Mouse (Mus musculus) CD4-positive, CD25-positive, alpha-beta regulatory T cell, adult 2 months (primary cell): ENCODE measurements around the gene Srebf1.

Experiments
- DNase-seq: peaks from one replicate; pipeline ENCODE4 v3.0.0-alpha.2; 2012; ENCODE audit warnings: low read depth, low spot score

The Srebf1 gene

DNA sequence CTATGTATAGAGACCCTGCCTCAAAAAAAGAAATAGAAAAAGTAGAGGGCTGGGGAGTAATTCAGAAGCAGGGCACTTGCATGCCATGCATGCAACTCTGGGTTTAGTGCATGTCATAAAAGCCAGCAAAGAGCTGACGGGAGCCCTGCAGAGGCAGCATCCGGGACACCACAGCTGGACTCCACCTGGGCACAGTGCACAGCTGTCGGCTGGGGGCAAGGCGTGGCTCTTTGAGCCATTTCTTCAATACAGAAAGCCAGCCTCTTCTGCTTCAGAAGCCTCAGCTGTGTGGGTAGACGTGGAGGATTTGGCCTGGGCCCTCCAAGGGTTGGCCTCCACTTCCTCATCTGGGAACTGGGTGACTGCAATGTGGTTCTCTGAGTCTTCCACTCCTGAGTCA is 13.0 kb upstream of the Srebf1 start:
- DNase-seq: no peak

GRCm38 (mm10) chr11:60233235-60233634 is 10.9 kb upstream of the Srebf1 start:
- DNase-seq: no peak

- peak; percentile 31 for DNase-seq
Observed at GRCm38 (mm10) chr11:60232441-60233058, 10.2 kb upstream of the Srebf1 start.

DNA sequence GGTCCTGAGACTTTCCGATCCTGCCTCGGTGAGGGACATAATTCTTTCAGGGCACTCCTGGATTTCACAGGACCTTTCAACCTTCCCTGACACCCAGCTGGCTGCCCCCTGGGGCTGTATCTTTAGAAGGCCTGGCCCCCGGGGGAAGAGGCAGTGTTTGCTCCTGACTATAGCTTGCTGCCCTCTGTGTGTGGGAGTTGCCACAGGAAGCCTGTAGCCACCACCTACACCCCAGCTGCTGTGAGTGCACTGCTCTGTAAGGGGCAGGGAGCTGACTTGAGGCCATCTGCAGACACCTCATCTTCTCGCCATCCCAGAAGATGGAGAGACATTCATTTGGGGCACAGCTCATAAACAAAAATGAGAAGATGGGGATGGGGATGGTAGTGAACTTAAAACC is 9.6 kb upstream of the Srebf1 start:
- peak; percentile 49 for DNase-seq

GRCm38 (mm10) chr11:60231326-60231725 is 8.9 kb upstream of the Srebf1 start:
- no peak for DNase-seq

DNA sequence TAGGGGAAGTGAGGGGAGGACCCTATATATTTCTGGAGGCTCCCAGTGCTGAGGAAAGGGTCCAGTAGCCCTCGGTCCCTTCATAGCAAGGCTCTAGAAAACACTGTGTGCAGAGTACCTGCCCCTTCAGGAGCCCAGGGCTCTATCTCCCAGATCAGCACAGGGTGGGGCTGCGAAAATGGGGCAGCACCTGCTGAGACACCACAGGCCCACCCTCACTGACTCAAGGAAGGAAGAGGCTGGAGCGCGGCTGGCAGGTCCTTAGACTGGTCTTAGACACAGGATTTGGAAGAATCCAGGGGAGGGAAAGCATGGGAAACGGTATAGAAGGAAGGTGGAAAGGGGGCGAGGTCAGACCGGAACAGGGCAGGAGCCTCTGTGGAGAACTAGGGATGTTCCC is 8.1 kb upstream of the Srebf1 start:
- DNase-seq: no peak

GRCm38 (mm10) chr11:60229821-60230220 is 7.4 kb upstream of the Srebf1 start:
- no peak for DNase-seq

- no peak for DNase-seq
Observed at GRCm38 (mm10) chr11:60228525-60228924, 6.1 kb upstream of the Srebf1 start.

GRCm38 (mm10) chr11:60225874-60226273 is 3.5 kb upstream of the Srebf1 start:
- DNase-seq: no peak

DNA sequence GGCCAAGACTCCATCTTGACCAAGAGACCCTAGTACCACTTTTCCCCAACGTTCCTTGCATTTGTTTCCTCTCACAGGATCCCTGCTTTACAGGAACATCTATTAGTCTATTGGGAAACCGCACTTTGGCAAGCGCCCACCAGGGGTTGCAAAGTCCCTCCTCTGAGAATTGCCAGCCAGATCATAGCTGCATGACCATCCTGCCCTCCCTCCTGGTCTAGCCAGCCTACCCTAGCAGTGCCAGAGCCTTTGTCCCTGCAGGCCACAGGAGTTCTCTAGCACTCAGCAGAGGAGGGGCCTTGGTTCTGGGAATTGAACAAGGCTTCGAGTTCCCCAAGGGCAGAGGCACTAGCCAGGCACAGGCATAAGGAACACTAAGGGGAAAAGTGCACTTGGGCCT is 2.3 kb upstream of the Srebf1 start:
- no peak for DNase-seq

GRCm38 (mm10) chr11:60222085-60222468 is 304 bp downstream of the Srebf1 start:
- no peak for DNase-seq

GRCm38 (mm10) chr11:60221425-60221824 is 956 bp downstream of the Srebf1 start:
- DNase-seq: no peak

GRCm38 (mm10) chr11:60220291-60220804 is 2.0 kb downstream of the Srebf1 start:
- DNase-seq: peak; percentile 95

- DNase-seq: peak; percentile 64
Observed at GRCm38 (mm10) chr11:60219609-60220008, 2.8 kb downstream of the Srebf1 start.

- DNase-seq: no peak
Observed at GRCm38 (mm10) chr11:60217467-60217866, 4.9 kb downstream of the Srebf1 start.

DNA sequence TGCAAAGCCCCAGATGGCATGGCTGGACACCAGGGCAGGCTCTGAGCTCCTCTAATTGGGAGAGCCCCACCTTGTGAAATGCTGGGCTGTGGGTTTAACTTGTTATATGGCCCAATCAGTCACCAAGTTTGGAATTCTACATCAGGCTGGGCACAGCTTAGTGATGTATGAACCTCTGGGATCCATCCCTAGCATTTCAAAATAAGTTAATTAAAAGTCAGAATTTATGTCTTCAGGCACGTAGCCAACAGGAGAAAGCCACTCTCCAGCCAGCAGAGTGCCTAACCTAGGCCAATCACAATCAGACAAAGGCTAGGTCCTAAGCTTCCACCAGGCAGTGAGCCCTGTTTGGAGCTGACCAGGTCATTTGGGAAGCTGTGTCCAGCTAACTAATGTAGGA is 5.7 kb downstream of the Srebf1 start:
- DNase-seq: no peak

DNA sequence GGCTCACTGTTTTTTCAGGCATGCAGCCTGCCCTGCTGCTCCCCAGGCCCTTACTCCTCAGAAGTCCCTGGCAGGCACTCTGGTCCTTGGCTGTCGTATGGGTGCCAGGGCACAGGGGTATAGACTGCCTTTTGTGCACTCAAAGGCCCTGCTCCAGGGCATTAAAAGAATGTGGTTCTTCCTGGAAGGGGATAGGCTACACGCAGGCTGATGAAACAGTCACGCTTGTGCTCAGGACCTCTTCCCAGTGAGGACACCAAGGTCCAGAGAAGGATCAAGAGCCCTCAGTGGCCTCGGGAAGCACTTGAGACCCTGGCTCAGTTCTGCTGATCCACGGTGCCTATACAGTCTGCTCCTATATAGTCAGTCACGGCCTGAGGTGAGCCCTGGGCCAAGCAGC is 9.1 kb downstream of the Srebf1 start:
- DNase-seq: no peak

DNA sequence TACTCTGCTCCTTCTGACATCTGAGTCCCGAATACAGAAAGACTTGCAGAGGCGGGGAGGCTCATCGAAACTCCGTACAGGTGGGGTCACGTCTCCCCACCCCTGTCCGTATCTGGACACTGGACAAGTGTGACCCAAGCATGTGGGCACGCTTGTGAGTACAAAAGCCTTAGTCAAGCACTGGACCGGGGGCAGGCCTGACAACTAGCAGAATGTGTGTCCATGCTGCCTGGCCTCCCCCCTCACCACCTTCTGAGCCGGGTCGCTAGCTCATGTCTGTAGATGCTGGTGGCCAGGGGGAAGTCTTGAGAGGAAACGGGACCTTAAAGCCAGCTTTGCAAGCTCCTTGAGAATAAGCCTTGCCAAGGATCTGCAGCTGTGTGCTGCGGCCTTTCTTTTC is 10.6 kb downstream of the Srebf1 start:
- no peak for DNase-seq

DNA sequence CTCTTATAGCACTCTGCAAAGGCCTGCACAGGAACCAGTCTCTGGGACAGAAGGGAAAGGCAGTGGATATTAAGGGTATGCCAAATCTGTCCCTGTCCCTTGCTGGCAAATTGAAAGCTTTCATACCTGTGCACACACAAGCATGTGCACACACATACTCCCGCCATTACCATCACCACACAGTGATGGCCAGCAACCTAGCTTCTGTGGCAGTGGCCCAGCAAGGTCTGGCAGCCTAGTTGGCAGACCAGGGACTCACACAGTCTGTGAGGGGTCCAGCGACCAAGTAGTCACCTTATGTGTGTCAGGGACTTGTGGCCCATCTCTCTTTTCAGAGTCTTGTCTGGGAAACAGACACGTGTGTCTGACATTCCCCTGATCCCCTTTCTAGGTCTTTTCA is 11.2 kb downstream of the Srebf1 start:
- DNase-seq: no peak

DNA sequence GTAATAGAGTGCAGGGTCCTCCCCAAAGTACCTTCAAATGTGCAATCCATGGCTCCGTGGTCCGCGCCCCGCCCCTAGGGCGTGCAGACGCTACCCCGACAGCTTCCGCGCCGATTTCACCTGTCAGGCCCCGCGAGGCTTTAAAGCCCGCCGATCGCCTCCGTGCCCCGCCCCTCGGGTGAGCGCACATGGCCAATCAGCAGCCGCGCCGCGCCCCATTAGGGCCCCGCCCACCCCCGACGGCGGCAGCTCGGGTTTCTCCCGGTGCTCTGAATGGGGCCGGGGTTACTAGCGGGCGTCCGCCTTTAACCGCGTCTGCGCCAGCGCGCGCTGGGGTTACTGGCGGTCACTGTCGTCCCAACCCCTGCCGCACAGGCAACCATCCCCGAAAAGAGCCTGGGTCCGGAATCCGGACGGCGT is 12.1 kb downstream of the Srebf1 start:
- DNase-seq: peak; percentile 97

DNA sequence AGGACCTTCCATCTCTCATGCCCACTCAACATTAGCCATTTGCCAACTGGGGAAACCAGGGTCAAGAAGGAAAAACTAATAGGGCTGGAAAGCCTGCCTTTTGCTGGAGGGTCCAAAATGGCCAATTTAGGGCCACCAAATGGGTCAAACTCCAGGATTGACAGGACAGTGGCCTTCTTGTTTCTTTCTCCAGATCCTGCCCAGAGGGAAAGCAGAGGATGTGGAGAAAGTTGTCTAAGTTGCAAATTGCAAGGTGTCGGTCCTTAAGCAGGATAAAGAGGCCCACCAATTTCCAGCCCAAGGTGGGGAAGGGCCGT is 12.5 kb downstream of the Srebf1 start:
- no peak for DNase-seq

GRCm38 (mm10) chr11:60209217-60209932 is 13.0 kb downstream of the Srebf1 start:
- DNase-seq: no peak

DNA sequence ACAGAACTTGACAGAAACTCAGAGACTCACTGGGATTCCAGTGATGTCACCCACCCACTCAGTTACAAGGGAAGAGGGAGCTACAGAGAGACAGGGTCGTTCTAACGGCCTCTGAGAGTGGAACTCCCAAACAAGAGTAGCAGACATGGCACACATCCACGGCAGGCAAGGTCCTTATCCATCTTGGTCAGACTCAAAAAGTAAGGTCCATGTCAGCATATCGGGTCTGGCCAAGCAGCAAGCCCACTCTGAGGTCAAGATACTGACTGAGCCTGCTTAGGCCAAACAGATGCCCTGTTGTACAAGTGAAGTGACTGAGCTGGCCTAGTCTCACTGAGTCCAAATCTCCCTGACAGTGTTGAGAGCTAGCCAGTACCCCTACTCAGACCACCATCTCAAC is 13.7 kb downstream of the Srebf1 start:
- no peak for DNase-seq

- no peak for DNase-seq
Observed at GRCm38 (mm10) chr11:60208201-60208600, 14.2 kb downstream of the Srebf1 start.
